Mouse (Mus musculus) cerebellum, adult 18-20 months (tissue): ENCODE measurements at regions not wholly inside any gene's neighbourhood (a gene's known extent, or its start where the extent isn't known, plus 50 kb on each side); places are given as distances from the start of the nearest gene placed in this dataset.
"Not testable (repeated sequence)": the region's sequence is repeated elsewhere in the genome, so short reads cannot be mapped to it uniquely, and the experiment has no call there.

Experiments
- DNase-seq, 2 experiments: peaks; one replicate each; pipeline ENCODE4 v3.0.0; 2021

DNA sequence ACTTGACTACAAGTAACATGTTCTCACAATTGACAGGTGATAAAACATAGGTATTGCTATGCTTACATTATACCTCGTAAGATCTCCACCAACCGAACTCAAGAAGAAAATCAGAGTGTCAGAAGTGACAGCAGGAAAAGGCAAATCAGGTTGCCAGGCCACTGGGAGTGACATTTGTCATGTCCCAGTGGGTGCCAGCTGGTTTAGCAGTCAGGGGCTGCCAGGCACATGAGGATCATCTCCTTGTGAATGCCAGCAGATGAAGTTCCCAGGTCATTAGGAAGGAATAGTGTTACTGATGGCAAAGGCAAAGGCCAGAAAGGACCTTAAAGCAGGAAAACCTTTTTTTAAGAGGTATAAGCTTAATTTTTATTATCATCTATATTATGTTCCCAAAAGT, 1711.7 kb downstream of the Pla2g4a start:
- DNase-seq, result peak; percentile 64 to 74

DNA sequence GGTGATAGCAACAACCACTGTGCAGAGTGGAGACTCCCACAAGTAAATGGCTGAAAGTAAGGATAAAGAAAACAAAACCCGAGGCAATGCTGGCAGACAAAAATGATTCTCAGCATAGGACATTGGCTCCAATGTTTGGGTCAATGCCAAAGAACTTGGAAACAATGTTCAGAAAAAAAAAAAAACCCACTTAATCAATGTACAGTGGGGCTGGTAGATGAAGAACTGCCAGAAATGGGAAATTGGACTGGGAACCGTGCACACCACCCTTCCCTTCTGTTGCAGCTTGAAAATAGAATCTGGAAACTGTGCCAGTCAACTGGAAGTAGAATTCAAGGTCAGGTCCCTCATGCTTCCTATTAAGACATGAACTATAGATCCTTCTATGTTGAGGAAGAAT, 1714.4 kb downstream of the Pla2g4a start:
- peak; percentile 19 to 20 for DNase-seq

DNA sequence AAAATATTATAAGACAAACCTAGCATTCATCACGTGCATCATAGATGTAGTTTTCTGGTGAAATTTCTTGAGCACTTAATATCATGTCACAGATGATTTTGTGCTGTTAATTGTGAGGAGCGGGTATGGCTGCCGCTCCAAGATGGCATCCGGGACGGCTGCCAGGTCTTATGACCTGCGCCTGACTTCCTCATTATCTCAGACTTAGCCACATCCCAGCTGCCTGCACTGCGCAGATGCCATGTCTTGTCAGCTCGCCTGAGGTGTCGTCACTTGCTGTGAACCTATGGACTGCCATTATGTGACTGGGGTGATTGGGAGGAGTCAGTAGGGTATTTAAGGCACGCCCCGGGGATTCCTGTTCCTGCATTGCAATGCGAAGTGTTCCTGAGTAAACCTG, 1732.8 kb downstream of the Brinp3 start:
- not testable (repeated sequence) for DNase-seq
